Comparison of ENCODE assay signal across 7 mouse cellular contexts in genomic region chr1:128824235-128824634, GRCm38 (mm10).
DNase-seq lines count a peak whose midpoint lies in the region; ATAC-seq and TF ChIP-seq lines count a peak whose summit lies in the region.

No protein-coding gene starts in this region.

- H3K27me3 ChIP-seq in limb, embryonic 11.5 days (ENCODE audit: control insufficient read depth, insufficient read depth, low read length) = no peaks in the 10 kb centered on the region
- no peaks in the 10 kb centered on the region for H3K27me3 ChIP-seq in midbrain, postnatal 0 days (ENCODE audit: insufficient read depth, low read length)

- no peaks in the 10 kb centered on the region for H3K9me3 ChIP-seq in limb, embryonic 11.5 days (ENCODE audit: control insufficient read depth, low read length)
- no peaks in the 10 kb centered on the region for H3K9me3 ChIP-seq in midbrain, postnatal 0 days (ENCODE audit: low read length)

- no peaks in the 10 kb centered on the region for H3K36me3 ChIP-seq in limb, embryonic 11.5 days (ENCODE audit: control insufficient read depth, insufficient read depth, low read length)
- H3K36me3 ChIP-seq in midbrain, postnatal 0 days (ENCODE audit: insufficient read depth, low read length) = no peaks in the 10 kb centered on the region

- no peak overlapping the region for H3K4me3 ChIP-seq in limb, embryonic 11.5 days (ENCODE audit: low read depth, low read length)
- no peak overlapping the region for H3K4me3 ChIP-seq in midbrain, postnatal 0 days (ENCODE audit: low read depth, low read length)

- H3K4me1 ChIP-seq in limb, embryonic 11.5 days (ENCODE audit: control insufficient read depth, insufficient read depth, low read length) = no peaks in the 10 kb centered on the region
- no peaks in the 10 kb centered on the region for H3K4me1 ChIP-seq in midbrain, postnatal 0 days (ENCODE audit: insufficient read depth, low read length)

- no peak overlapping the region for H3K9ac ChIP-seq in limb, embryonic 11.5 days (ENCODE audit: low read length)
- no peak overlapping the region for H3K9ac ChIP-seq in midbrain, postnatal 0 days (replicated peaks; ENCODE audit: low read length, poor library complexity, severe bottlenecking)

- TF ChIP-seq CTCF in midbrain, postnatal 0 days (IDR thresholded peaks at IDR 0.05) = peak; percentile 82

- WGBS in limb, embryonic 11.5 days = 13% methylated on average over 8 of the region's 8 CpGs
- 7% methylated on average over 8 of the region's 8 CpGs for WGBS in midbrain, postnatal 0 days

- H3K4me2 ChIP-seq in limb, embryonic 11.5 days (ENCODE audit: low read depth, severe bottlenecking) = no peak overlapping the region
- no peak overlapping the region for H3K4me2 ChIP-seq in midbrain, postnatal 0 days (ENCODE audit: low read depth, low read length, poor library complexity, severe bottlenecking)

- DNase-seq in T-cell, adult 2 months (ENCODE audit: low spot score) = peak; percentile 72
- DNase-seq in cerebellum, adult 9-10 months = peak; percentile 36
- DNase-seq in gastrocnemius, adult 18-20 months (ENCODE audit: low spot score) = peak; percentile 64
- DNase-seq in kidney, adult 18-20 months = peak; percentile 76
- DNase-seq in limb, embryonic 11.5 days (ENCODE audit: low spot score) = peak; percentile 84
- DNase-seq in midbrain, postnatal 0 days (ENCODE audit: low spot score) = peak; percentile 83
- DNase-seq in spleen, postnatal 10 days (ENCODE audit: low spot score in 2 of 2) = peak; percentile 59 to 83

- ATAC-seq in limb, embryonic 11.5 days (ENCODE audit: insufficient number of reproducible peaks, low FRiP score, low TSS enrichment, low read depth) = no peak
- ATAC-seq in midbrain, postnatal 0 days (ENCODE audit: low FRiP score) = no peak

- no peak overlapping the region for H3K27ac ChIP-seq in limb, embryonic 11.5 days (replicated peaks; ENCODE audit: low read depth, low read length)
- H3K27ac ChIP-seq in midbrain, postnatal 0 days (ENCODE audit: low read depth, low read length) = no peak overlapping the region
